Mouse (Mus musculus) forebrain, embryonic 14.5 days (tissue): ENCODE results near the gene Podxl2. TPM values are rescaled to one million over a fixed set of nuclear protein-coding genes. Genes with fewer than 3 reads are reported as not detected.

Experiments used
- ATAC-seq: fragments of 200-750 bp; cut with Nextera tagmentation; 2 replicates; pipeline ENCODE4 v1.8.0; 2017; ENCODE audit warnings: mild to moderate bottlenecking, moderate library complexity
- DNase-seq: peaks from one replicate; pipeline ENCODE4 v3.0.0-alpha.2; 2015; ENCODE audit warnings: low spot score
- H3K27ac ChIP-seq: fragments of 300-500 bp; sonication (generic); 2 replicates; pipeline ENCODE4 v1.5.1; 2014; ENCODE audit warnings: low read depth, mild to moderate bottlenecking, control low read depth, low read length, moderate library complexity
- H3K27me3 ChIP-seq: fragments of 300-500 bp; sonication (generic); replicated peaks from 2 replicates; pipeline ENCODE4 v1.6.1; 2014; ENCODE audit warnings: low read length, control low read depth, mixed read lengths; ENCODE audit not compliant: control insufficient read depth, insufficient read depth
- H3K36me3 ChIP-seq: fragments of 300-500 bp; sonication (generic); 2 replicates; pipeline ENCODE4 v1.6.1; 2014; ENCODE audit warnings: low read length, control low read depth; ENCODE audit not compliant: control insufficient read depth, insufficient read depth
- H3K4me1 ChIP-seq: fragments of 300-500 bp; sonication (generic); 2 replicates; pipeline ENCODE4 v1.6.1; 2014; ENCODE audit warnings: antibody characterized with exemption, low read length, control low read depth; ENCODE audit not compliant: control insufficient read depth, insufficient read depth
- H3K4me2 ChIP-seq: fragments of 300-500 bp; sonication (generic); 2 replicates; pipeline ENCODE4 v1.6.1; 2014; ENCODE audit warnings: mild to moderate bottlenecking, control low read depth, low read length
- H3K4me3 ChIP-seq: fragments of 300-500 bp; sonication (generic); 2 replicates; pipeline ENCODE4 v1.5.1; 2014; ENCODE audit warnings: low read depth, low read length, control low read depth
- H3K9ac ChIP-seq: fragments of 300-500 bp; sonication (generic); 2 replicates; pipeline ENCODE4 v1.6.1; 2014; ENCODE audit warnings: mild to moderate bottlenecking, low read length, control low read depth, moderate library complexity
- H3K9me3 ChIP-seq: fragments of 300-500 bp; sonication (generic); replicated peaks from 2 replicates; pipeline ENCODE4 v1.6.1; 2016; ENCODE audit warnings: low read length, control low read depth, mixed read lengths; ENCODE audit not compliant: control insufficient read depth
- WGBS: fragments of 180-500 bp; shearing (Covaris S2); extraction: QIAGEN DNeasy Blood & Tissue Kit; methylation state at CpG from one replicate; pipeline ENCODE4 v1.1.7; 2014; 5-methylcytosine and 5-hydroxymethylcytosine counted together
- polyA plus RNA-seq: library from polyadenylated mRNA; unstranded; fragments of >200 nt; fragmentation: Nextera tagmentation; extraction: Ambion mirVana; gene quantifications from 2 replicates; pipeline ENCODE4 v1.2.1, GENCODE M21; 2014

The Podxl2 gene
- polyA plus RNA-seq, 1 experiment from 2014 or later = 334 TPM

GRCm38 (mm10) chr6:88816913-88817312 is 57.9 kb downstream of the Podxl2 start:
- DNase-seq = no peak
- H3K36me3 ChIP-seq = no peaks in the 10 kb centered on the region
- no peaks in the 10 kb centered on the region for H3K9me3 ChIP-seq
- H3K27ac ChIP-seq = no peak overlapping the region
- no peak overlapping the region for H3K4me3 ChIP-seq
- no peaks in the 10 kb centered on the region for H3K4me1 ChIP-seq
- ATAC-seq = no peak
- no peak overlapping the region for H3K9ac ChIP-seq
- H3K4me2 ChIP-seq = no peak overlapping the region
- H3K27me3 ChIP-seq = no peaks in the 10 kb centered on the region
- 75% methylated on average over 3 of the region's 3 CpGs for WGBS

DNA sequence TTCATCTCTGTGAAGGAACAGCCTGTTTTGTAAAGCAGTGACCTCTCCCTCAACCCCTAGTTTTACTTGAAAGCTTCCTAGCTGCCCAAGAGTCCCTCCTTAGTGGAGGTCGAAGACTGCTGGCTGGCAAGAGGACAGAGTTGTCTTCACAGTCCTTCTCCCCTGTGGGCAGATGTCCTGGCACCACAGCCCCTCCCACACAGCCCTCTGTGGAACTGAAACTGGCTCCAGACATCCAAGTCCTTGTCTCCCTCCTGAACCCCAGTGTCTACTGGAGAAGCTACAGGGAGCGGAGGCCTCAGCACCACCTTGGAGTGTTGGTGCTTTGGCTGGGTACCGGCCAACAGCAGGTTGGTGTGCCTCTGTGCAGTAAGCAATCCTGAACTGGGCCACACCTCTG is 59.4 kb downstream of the Podxl2 start:
- no peak overlapping the region for H3K9ac ChIP-seq
- H3K36me3 ChIP-seq = no peaks in the 10 kb centered on the region
- DNase-seq (no peak), ATAC-seq (no peak)
- no peak overlapping the region for H3K4me3 ChIP-seq
- H3K27me3 ChIP-seq = no peaks in the 10 kb centered on the region
- H3K9me3 ChIP-seq = no peaks in the 10 kb centered on the region
- no peak overlapping the region for H3K27ac ChIP-seq
- WGBS = 85% methylated on average over 3 of the region's 3 CpGs
- no peaks in the 10 kb centered on the region for H3K4me1 ChIP-seq
- no peak overlapping the region for H3K4me2 ChIP-seq

- Histone ChIP-seq H3K4me3 (no peak overlapping the region), H3K4me1 (no peaks in the 10 kb centered on the region), H3K9me3 (no peaks in the 10 kb centered on the region), H3K27ac (no peak overlapping the region), H3K9ac (no peak overlapping the region), H3K27me3 (no peaks in the 10 kb centered on the region), H3K4me2 (no peak overlapping the region), H3K36me3 (no peaks in the 10 kb centered on the region)
- 61% methylated on average over 3 of the region's 3 CpGs for WGBS
- ATAC-seq (peak; percentile 45; the same call in 1 of the 2 replicates), DNase-seq (no peak)
Observed at GRCm38 (mm10) chr6:88815036-88815435, 59.8 kb downstream of the Podxl2 start.

- no peaks in the 10 kb centered on the region for H3K4me1 ChIP-seq
- no peaks in the 10 kb centered on the region for H3K9me3 ChIP-seq
- no peaks in the 10 kb centered on the region for H3K36me3 ChIP-seq
- DNase-seq (no peak), ATAC-seq (no peak)
- WGBS = 85% methylated on average over 10 of the region's 10 CpGs
- H3K27me3 ChIP-seq = no peaks in the 10 kb centered on the region
- H3K4me2 ChIP-seq = no peak overlapping the region
- no peak overlapping the region for H3K9ac ChIP-seq
- H3K4me3 ChIP-seq = no peak overlapping the region
- H3K27ac ChIP-seq = no peak overlapping the region
Observed at GRCm38 (mm10) chr6:88813832-88814231, 61.0 kb downstream of the Podxl2 start.

DNA sequence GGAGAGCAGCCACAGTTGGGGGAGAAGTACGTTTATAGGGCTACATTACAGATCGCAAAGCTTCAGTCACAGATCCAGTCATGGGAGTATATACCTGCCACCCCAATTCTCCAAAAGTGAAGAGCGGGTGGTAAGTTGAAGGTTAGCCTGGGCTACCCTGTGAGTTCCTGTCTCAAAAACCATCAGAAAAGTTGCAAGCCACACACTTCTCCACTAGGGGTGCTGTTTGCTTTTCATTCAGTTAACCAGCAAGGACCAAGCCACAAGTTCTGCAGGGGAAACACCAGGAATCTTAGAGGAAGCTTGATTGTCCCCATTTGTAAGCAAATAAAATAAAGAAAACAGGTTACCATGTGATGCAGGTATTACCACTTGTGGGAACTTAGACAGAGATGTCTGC is 62.0 kb downstream of the Podxl2 start:
- Histone ChIP-seq H3K4me2 (no peak overlapping the region), H3K9me3 (no peaks in the 10 kb centered on the region), H3K27me3 (no peaks in the 10 kb centered on the region), H3K36me3 (no peaks in the 10 kb centered on the region), H3K4me3 (no peak overlapping the region), H3K4me1 (no peaks in the 10 kb centered on the region), H3K27ac (no peak overlapping the region), H3K9ac (no peak overlapping the region)
- WGBS = 69% methylated on average over 3 of the region's 3 CpGs
- no peak for ATAC-seq
- peak; percentile 71 for DNase-seq

DNA sequence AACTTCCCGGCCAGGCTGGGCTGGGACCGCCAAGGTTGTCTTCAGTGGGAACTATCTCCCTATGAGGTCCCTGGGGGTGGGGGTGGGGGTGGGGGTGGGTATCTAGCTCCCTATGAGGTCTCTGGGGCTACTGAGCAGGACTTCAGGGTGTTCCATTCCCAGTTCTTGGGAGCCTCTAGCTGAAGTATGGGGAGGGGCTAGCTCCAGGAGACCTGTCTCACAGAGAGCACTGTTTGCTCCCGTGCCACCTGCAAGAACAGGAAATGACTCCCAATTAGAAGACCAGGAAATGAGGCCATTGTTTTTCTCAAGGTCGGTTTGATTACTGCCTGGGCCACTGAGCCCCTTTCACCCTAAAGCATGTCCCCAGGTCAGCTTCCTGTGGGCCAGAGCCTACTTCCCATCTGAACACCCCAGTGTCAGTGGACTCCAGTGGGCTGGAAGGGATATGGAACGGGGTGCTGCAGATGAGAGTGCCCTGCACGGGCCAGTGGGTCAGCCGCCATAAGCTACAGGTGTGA is 62.9 kb downstream of the Podxl2 start:
- Histone ChIP-seq H3K4me1 (no peaks in the 10 kb centered on the region), H3K9ac (no peak overlapping the region), H3K4me3 (no peak overlapping the region), H3K27ac (no peak overlapping the region), H3K36me3 (no peaks in the 10 kb centered on the region), H3K9me3 (no peaks in the 10 kb centered on the region), H3K4me2 (no peak overlapping the region), H3K27me3 (no peaks in the 10 kb centered on the region)
- DNase-seq = no peak
- ATAC-seq = no peak
- 67% methylated on average over 7 of the region's 7 CpGs for WGBS

DNA sequence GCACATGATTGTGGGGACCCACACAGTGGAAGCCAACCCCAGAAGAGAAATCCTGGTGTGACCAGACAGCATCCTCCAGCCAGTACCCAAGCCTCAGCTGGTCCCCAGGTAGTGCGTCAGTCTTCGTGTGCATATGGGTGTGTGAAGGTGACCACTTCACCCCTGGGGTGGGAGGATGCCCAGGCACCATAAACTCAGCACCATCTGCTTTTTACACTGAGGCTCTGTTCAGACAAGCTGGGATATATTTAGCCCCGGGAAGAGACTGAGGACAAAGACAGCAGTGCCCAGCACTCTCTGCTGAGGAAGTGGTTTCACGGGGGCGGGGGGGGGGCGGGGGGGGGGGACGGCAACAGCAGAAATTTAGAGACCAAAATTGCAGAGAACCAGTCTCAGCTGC is 63.4 kb downstream of the Podxl2 start:
- H3K4me1 ChIP-seq = no peaks in the 10 kb centered on the region

DNA sequence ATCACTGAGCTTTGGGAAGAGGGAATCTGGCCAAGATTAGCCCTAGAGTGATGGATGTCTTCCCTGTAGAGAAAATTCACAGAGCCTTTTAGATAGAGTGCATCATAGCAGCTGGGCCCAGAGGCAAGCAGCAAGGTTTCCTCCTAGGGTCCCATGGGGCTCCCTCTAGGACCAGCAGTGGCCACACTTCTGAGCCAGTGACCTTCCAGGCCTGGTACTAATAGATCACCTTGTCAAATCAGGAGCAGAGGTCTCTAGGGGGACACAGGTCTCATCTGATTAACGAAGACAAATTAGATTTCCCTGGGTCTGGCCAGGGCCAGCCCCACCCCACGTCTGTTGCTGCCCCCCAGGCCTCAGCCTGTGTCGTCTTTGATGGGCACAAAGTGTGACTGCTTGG is 64.6 kb downstream of the Podxl2 start:
- DNase-seq = no peak
- 58% methylated on average over 3 of the region's 3 CpGs for WGBS

More for the DNA sequence above, 63.4 kb downstream of the Podxl2 start:
- WGBS = 70% methylated on average over 3 of the region's 7 CpGs
- Histone ChIP-seq H3K9me3 (no peaks in the 10 kb centered on the region), H3K4me2 (no peak overlapping the region), H3K27ac (no peak overlapping the region), H3K36me3 (no peaks in the 10 kb centered on the region), H3K9ac (no peak overlapping the region), H3K27me3 (no peaks in the 10 kb centered on the region), H3K4me3 (no peak overlapping the region)
- DNase-seq = no peak
- no peak for ATAC-seq

GRCm38 (mm10) chr6:88809091-88810037 is 65.5 kb downstream of the Podxl2 start:
- H3K27me3 ChIP-seq = no peaks in the 10 kb centered on the region
- H3K4me1 ChIP-seq = no peaks in the 10 kb centered on the region
- ATAC-seq (0 out of 2 replicates have a peak, but pooled peaks have one; percentile 40), DNase-seq (no peak)
- no peak overlapping the region for H3K4me2 ChIP-seq
- H3K9ac ChIP-seq = no peak overlapping the region
- H3K9me3 ChIP-seq = no peaks in the 10 kb centered on the region
- H3K4me3 ChIP-seq = no peak overlapping the region
- H3K27ac ChIP-seq = no peak overlapping the region
- WGBS = 79% methylated on average over 23 of the region's 23 CpGs
- H3K36me3 ChIP-seq = no peaks in the 10 kb centered on the region

More for the DNA sequence above, 64.6 kb downstream of the Podxl2 start:
- H3K4me1 ChIP-seq = no peaks in the 10 kb centered on the region
- H3K9ac ChIP-seq = no peak overlapping the region
- no peaks in the 10 kb centered on the region for H3K36me3 ChIP-seq
- H3K27ac ChIP-seq = no peak overlapping the region
- no peaks in the 10 kb centered on the region for H3K9me3 ChIP-seq
- no peaks in the 10 kb centered on the region for H3K27me3 ChIP-seq
- no peak overlapping the region for H3K4me2 ChIP-seq
- H3K4me3 ChIP-seq = no peak overlapping the region
- ATAC-seq = no peak
